ENCODE assay signal across 9 mouse cellular contexts in the genomic region with DNA sequence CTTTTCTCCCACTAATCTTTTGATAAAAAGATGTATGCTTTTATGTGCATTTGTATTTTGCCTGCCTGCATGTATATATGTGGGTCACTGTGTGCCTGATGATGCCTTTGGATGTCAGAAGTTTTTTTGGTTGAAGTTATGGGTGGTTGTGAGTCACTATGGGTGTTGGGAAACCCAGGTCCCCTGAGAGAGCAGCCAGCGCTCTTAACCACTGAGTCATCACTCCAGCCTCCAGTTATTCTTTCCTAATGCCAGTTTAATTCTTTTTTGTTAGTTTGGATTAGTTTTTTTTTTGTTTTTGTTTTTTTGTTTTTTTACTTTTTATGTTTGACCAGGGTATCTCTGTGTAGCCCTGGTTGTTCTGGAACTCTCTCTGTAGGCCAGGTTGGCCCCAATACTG. TPM values are rescaled to one million over a fixed set of nuclear protein-coding genes. Genes with fewer than 3 reads are reported as not detected.
DNase-seq lines count a peak whose midpoint lies in the region; ATAC-seq lines count a peak whose summit lies in the region.
"Had no signal": no experiment of that assay in that cellular context is flagged by ENCODE, and none has a peak within 500 bp of the region (broad histone marks: within the 10 kb centered on the region; RNA-seq: fewer than 3 reads in every experiment).

No protein-coding gene starts in this region.

- WGBS in liver, embryonic 11.5 days, result 73% methylated on average over 1 of the region's 1 CpGs
- WGBS in heart, embryonic 15.5 days, result 58% methylated on average over 1 of the region's 1 CpGs

- ATAC-seq in liver, embryonic 11.5 days (replicated peaks; ENCODE audit: low FRiP score), result no peak
- no peak for ATAC-seq in heart, embryonic 15.5 days (replicated peaks; ENCODE audit: insufficient number of reproducible peaks, insufficient read depth, low FRiP score, low read depth)
- ATAC-seq in megakaryocyte progenitor cell, adult 5-6 weeks (replicated peaks; ENCODE audit: poor library complexity), result peak; percentile 21

- no peaks in the 10 kb centered on the region for H3K27me3 ChIP-seq in liver, embryonic 11.5 days (replicated peaks; ENCODE audit: control insufficient read depth, insufficient read depth, low read length)
- no peaks in the 10 kb centered on the region for H3K27me3 ChIP-seq in heart, embryonic 15.5 days
- H3K27me3 ChIP-seq: megakaryocyte, embryonic 14.5 days had no signal

- no peak for DNase-seq in liver, embryonic 11.5 days (ENCODE audit: low spot score)
- DNase-seq in liver, result no peak
- peak; percentile 71 to 79 for DNase-seq in adrenal gland, postnatal 36 days
- DNase-seq in layer of hippocampus, postnatal 25 days (ENCODE audit: extremely low spot score in 1 of 2, low spot score in 1 of 2), result no peak
- no peak for DNase-seq in cerebellum, postnatal 36 days
- DNase-seq in kidney, adult 9 months, result no peak

- no peak overlapping the region for H3K4me3 ChIP-seq in liver, embryonic 11.5 days (ENCODE audit: low read depth, low read length)
- H3K4me3 ChIP-seq in heart, embryonic 15.5 days, result no peak overlapping the region
- H3K4me3 ChIP-seq: megakaryocyte, embryonic 14.5 days had no signal

- H3K4me1 ChIP-seq in liver, embryonic 11.5 days (replicated peaks; ENCODE audit: control insufficient read depth, insufficient read depth, low read length), result peaks cover 16% of the 10 kb centered on the region
- H3K4me1 ChIP-seq in heart, embryonic 15.5 days (replicated peaks), result peaks cover 15% of the 10 kb centered on the region

- H3K36me3 ChIP-seq in liver, embryonic 11.5 days (ENCODE audit: control insufficient read depth, insufficient read depth, low read length), result no peaks in the 10 kb centered on the region
- no peaks in the 10 kb centered on the region for H3K36me3 ChIP-seq in heart, embryonic 15.5 days

- no peak overlapping the region for H3K9ac ChIP-seq in liver, embryonic 11.5 days (ENCODE audit: low read depth, low read length)
- no peak overlapping the region for H3K9ac ChIP-seq in heart, embryonic 15.5 days

- H3K9me3 ChIP-seq in liver, embryonic 11.5 days (ENCODE audit: control insufficient read depth, low read length), result no peaks in the 10 kb centered on the region
- no peaks in the 10 kb centered on the region for H3K9me3 ChIP-seq in heart, embryonic 15.5 days (replicated peaks)
- H3K9me3 ChIP-seq: megakaryocyte, embryonic 14.5 days had no signal

- H3K4me2 ChIP-seq in liver, embryonic 11.5 days, result no peak overlapping the region
- H3K4me2 ChIP-seq in heart, embryonic 15.5 days, result no peak overlapping the region

- H3K27ac ChIP-seq in liver, embryonic 11.5 days (ENCODE audit: low read depth, low read length), result peak overlapping the region; percentile 46; the same call in 1 of the 2 replicates
- peak overlapping the region; percentile 48; the same call in 1 of the 2 replicates for H3K27ac ChIP-seq in heart, embryonic 15.5 days

RNA-seq across cellular contexts. Expression of a gene that starts 5.5 kb away (rescaled TPM):
- 7.3 and 7.5 TPM in 2 replicates for polyA plus RNA-seq in liver, embryonic 11.5 days (2014; fragmentation: Nextera tagmentation; extraction: Ambion mirVana)
- 10 to 100 TPM; 11.8 to 21.2 TPM for total RNA-seq in adrenal gland, postnatal 36 days (2021)
- 5.3 and 5.8 TPM in 2 replicates for polyA plus RNA-seq in heart, embryonic 15.5 days (2015; fragmentation: Nextera tagmentation; extraction: Ambion mirVana)
- total RNA-seq in megakaryocyte progenitor cell, adult 5-6 weeks (2015), result 3.2 and 3.3 TPM in 2 replicates
- total RNA-seq in megakaryocyte progenitor cell, adult 5-6 weeks (2017), result 2.8 and 3.1 TPM in 2 replicates
- 1 to 10 TPM; 3.7 to 4.6 TPM for total RNA-seq in layer of hippocampus, postnatal 25 days (2021)

RNA-seq across cellular contexts. Expression of a gene that starts 59.6 kb away (rescaled TPM):
- 4.8 and 5.5 TPM in 2 replicates for polyA plus RNA-seq in liver, embryonic 11.5 days (2014; fragmentation: Nextera tagmentation; extraction: Ambion mirVana)
- 1 to 10 TPM; 1.2 to 1.9 TPM for total RNA-seq in adrenal gland, postnatal 36 days (2021)
- polyA plus RNA-seq in heart, embryonic 15.5 days (2015; fragmentation: Nextera tagmentation; extraction: Ambion mirVana), result 0.19 and 0.71 TPM in 2 replicates
- not detected in 2 replicates for total RNA-seq in megakaryocyte progenitor cell, adult 5-6 weeks (2015)
- total RNA-seq in megakaryocyte progenitor cell, adult 5-6 weeks (2017), result not detected in 2 replicates
- 1 to 10 TPM; 3.8 to 4.7 TPM for total RNA-seq in layer of hippocampus, postnatal 25 days (2021)

Comparison
In these comparisons a context has a peak if more than half of its experiments do, and no peak if none do; other contexts are left out.
1. DNase-seq: peak in adrenal gland, postnatal 36 days (2 of 2); none in liver, embryonic 11.5 days (single experiment), liver (single experiment), layer of hippocampus, postnatal 25 days (0 of 2), cerebellum, postnatal 36 days (0 of 2) and kidney, adult 9 months (single experiment).